Comparison of ENCODE assay signal across 13 mouse cellular contexts in genomic region chr17:29442131-29442557, GRCm38 (mm10). TPM values are rescaled to one million over a fixed set of nuclear protein-coding genes. Genes with fewer than 3 reads are reported as not detected.
A peak's percentile ranks its signal among the peaks of the same experiment; 100 is the strongest.
DNase-seq lines count a peak whose midpoint lies in the region; ATAC-seq and TF ChIP-seq lines count a peak whose summit lies in the region.
"Had no signal": no experiment of that assay in that cellular context is flagged by ENCODE, and none has a peak within 500 bp of the region (broad histone marks: within the 10 kb centered on the region; RNA-seq: fewer than 3 reads in every experiment).

No protein-coding gene starts in this region.

- no peak overlapping the region for H3K9ac ChIP-seq in midbrain, postnatal 0 days (replicated peaks; ENCODE audit: low read length, poor library complexity, severe bottlenecking)
- no peak overlapping the region for H3K9ac ChIP-seq in liver, embryonic 11.5 days (ENCODE audit: low read depth, low read length)
- H3K9ac ChIP-seq: forebrain, embryonic 13.5 days; hindbrain, embryonic 15.5 days had no signal

- peaks cover 56% of the 10 kb centered on the region for H3K4me1 ChIP-seq in midbrain, embryonic 10.5 days
- H3K4me1 ChIP-seq in midbrain, postnatal 0 days (ENCODE audit: insufficient read depth, low read length) = no peaks in the 10 kb centered on the region; the same call in 1 of the 2 replicates
- peaks cover 81% of the 10 kb centered on the region for H3K4me1 ChIP-seq in liver, embryonic 11.5 days (replicated peaks; ENCODE audit: control insufficient read depth, insufficient read depth, low read length)

- no peaks in the 10 kb centered on the region for H3K36me3 ChIP-seq in midbrain, embryonic 10.5 days
- H3K36me3 ChIP-seq in midbrain, postnatal 0 days (ENCODE audit: insufficient read depth, low read length) = no peaks in the 10 kb centered on the region
- H3K36me3 ChIP-seq in liver, embryonic 11.5 days (ENCODE audit: control insufficient read depth, insufficient read depth, low read length) = no peaks in the 10 kb centered on the region
- H3K36me3 ChIP-seq: hindbrain, embryonic 15.5 days had no signal

- peak overlapping the region; percentile 78 for H3K27ac ChIP-seq in gastrocnemius, adult 2 months
- peak overlapping the region; percentile 57 for H3K27ac ChIP-seq in midbrain, embryonic 10.5 days (replicated peaks)
- H3K27ac ChIP-seq in midbrain, postnatal 0 days (ENCODE audit: low read depth, low read length) = no peak overlapping the region
- H3K27ac ChIP-seq in liver, embryonic 11.5 days (ENCODE audit: low read depth, low read length) = peak overlapping the region; percentile 39; the same call in 1 of the 2 replicates
- H3K27ac ChIP-seq: forebrain, embryonic 13.5 days; hindbrain, embryonic 15.5 days; left cerebral cortex, adult 2 months had no signal

- H3K27me3 ChIP-seq in midbrain, embryonic 10.5 days (ENCODE audit: low read depth, poor library complexity, severe bottlenecking) = peaks cover 6% of the 10 kb centered on the region
- no peaks in the 10 kb centered on the region for H3K27me3 ChIP-seq in midbrain, postnatal 0 days (ENCODE audit: insufficient read depth, low read length)
- H3K27me3 ChIP-seq in liver, embryonic 11.5 days (replicated peaks; ENCODE audit: control insufficient read depth, insufficient read depth, low read length) = no peaks in the 10 kb centered on the region
- H3K27me3 ChIP-seq: forebrain, embryonic 13.5 days; hindbrain, embryonic 15.5 days had no signal

- DNase-seq in gastrocnemius, adult 2 months = no peak
- DNase-seq in gastrocnemius, postnatal 10 days = no peak
- DNase-seq in midbrain, embryonic 10.5 days (ENCODE audit: low spot score) = no peak
- DNase-seq in midbrain, postnatal 0 days (ENCODE audit: low spot score) = no peak
- DNase-seq in liver, embryonic 11.5 days (ENCODE audit: low spot score) = no peak
- DNase-seq in yolk sac, embryonic 10.5 days (ENCODE audit: low spot score) = peak; percentile 58
- DNase-seq in frontal cortex, postnatal 10 days (ENCODE audit: low spot score in 2 of 2) = no peak
- no peak for DNase-seq in left cerebral cortex, postnatal 25 days (ENCODE audit: low spot score in 2 of 2)
- DNase-seq: cerebellum, postnatal 36 days; retina, postnatal 1 day had no signal

- TF ChIP-seq CTCF in gastrocnemius, adult 2 months (IDR thresholded peaks at IDR 0.05) = no peak
- TF ChIP-seq CTCF in midbrain, postnatal 0 days (IDR thresholded peaks at IDR 0.05) = no peak

- H3K4me2 ChIP-seq in midbrain, postnatal 0 days (ENCODE audit: low read depth, low read length, poor library complexity, severe bottlenecking) = no peak overlapping the region
- H3K4me2 ChIP-seq in liver, embryonic 11.5 days = no peak overlapping the region
- H3K4me2 ChIP-seq: forebrain, embryonic 13.5 days; hindbrain, embryonic 15.5 days had no signal

- H3K4me3 ChIP-seq in gastrocnemius, adult 2 months = peak overlapping the region; percentile 29; the same call in 1 of the 2 replicates
- no peak overlapping the region for H3K4me3 ChIP-seq in midbrain, embryonic 10.5 days
- H3K4me3 ChIP-seq in midbrain, postnatal 0 days (ENCODE audit: low read depth, low read length) = no peak overlapping the region
- H3K4me3 ChIP-seq in liver, embryonic 11.5 days (ENCODE audit: low read depth, low read length) = no peak overlapping the region
- H3K4me3 ChIP-seq: forebrain, embryonic 13.5 days; hindbrain, embryonic 15.5 days; left cerebral cortex, adult 2 months had no signal

- 64% methylated on average over 7 of the region's 7 CpGs for WGBS in midbrain, embryonic 10.5 days
- WGBS in midbrain, postnatal 0 days = 51% methylated on average over 7 of the region's 7 CpGs
- 42% methylated on average over 7 of the region's 7 CpGs for WGBS in liver, embryonic 11.5 days

- ATAC-seq in midbrain, postnatal 0 days (ENCODE audit: low FRiP score) = no peak
- no peak for ATAC-seq in liver, embryonic 11.5 days (replicated peaks; ENCODE audit: low FRiP score)
- ATAC-seq: forebrain, embryonic 13.5 days had no signal

- intact Hi-C loops in gastrocnemius, adult 2 months (cut with DNase I) = no loop called here
- intact Hi-C loops in left cerebral cortex, postnatal 25 days (cut with DNase I) = no loop called here

- no peaks in the 10 kb centered on the region for H3K9me3 ChIP-seq in midbrain, embryonic 10.5 days (replicated peaks)
- H3K9me3 ChIP-seq in midbrain, postnatal 0 days (ENCODE audit: low read length) = no peaks in the 10 kb centered on the region
- H3K9me3 ChIP-seq in liver, embryonic 11.5 days (ENCODE audit: control insufficient read depth, low read length) = no peaks in the 10 kb centered on the region
- H3K9me3 ChIP-seq: forebrain, embryonic 13.5 days; hindbrain, embryonic 15.5 days had no signal

RNA-seq across cellular contexts. Expression of gene Pim1, which starts 48.4 kb away (rescaled TPM):
- total RNA-seq in gastrocnemius, adult 2 months (2021) = 10 to 100 TPM; 13.8 to 35.2 TPM
- 10 to 100 TPM; 15.0 to 23.3 TPM for total RNA-seq in gastrocnemius, postnatal 10 days (2021)
- polyA plus RNA-seq in midbrain, embryonic 10.5 days (2016; fragmentation: Nextera tagmentation; extraction: Ambion mirVana) = 27.2 and 33.8 TPM in 2 replicates
- 8.3 and 10.9 TPM in 2 replicates for total RNA-seq in midbrain, postnatal 0 days (2014; rRNA removed)
- polyA plus RNA-seq in midbrain, postnatal 0 days (2015; fragmentation: Nextera tagmentation; extraction: Ambion mirVana) = 10.6 and 12.7 TPM in 2 replicates
- polyA plus RNA-seq in liver, embryonic 11.5 days (2014; fragmentation: Nextera tagmentation; extraction: Ambion mirVana) = 41.6 and 47.0 TPM in 2 replicates
- 1 to 10 TPM; 6.8 to 7.4 TPM for total RNA-seq in left cerebral cortex, postnatal 25 days (2021)
